Mouse (Mus musculus): ENCODE measurements around the gene Gli1. TPM values are rescaled to one million over a fixed set of nuclear protein-coding genes. Genes with fewer than 3 reads are reported as not detected.
A peak's percentile ranks its signal among the peaks of the same experiment; 100 is the strongest.

The Gli1 gene
- total and polyA plus RNA-seq, 2 experiments from 2014 or later: 1.2 to 5.1 TPM

DNA sequence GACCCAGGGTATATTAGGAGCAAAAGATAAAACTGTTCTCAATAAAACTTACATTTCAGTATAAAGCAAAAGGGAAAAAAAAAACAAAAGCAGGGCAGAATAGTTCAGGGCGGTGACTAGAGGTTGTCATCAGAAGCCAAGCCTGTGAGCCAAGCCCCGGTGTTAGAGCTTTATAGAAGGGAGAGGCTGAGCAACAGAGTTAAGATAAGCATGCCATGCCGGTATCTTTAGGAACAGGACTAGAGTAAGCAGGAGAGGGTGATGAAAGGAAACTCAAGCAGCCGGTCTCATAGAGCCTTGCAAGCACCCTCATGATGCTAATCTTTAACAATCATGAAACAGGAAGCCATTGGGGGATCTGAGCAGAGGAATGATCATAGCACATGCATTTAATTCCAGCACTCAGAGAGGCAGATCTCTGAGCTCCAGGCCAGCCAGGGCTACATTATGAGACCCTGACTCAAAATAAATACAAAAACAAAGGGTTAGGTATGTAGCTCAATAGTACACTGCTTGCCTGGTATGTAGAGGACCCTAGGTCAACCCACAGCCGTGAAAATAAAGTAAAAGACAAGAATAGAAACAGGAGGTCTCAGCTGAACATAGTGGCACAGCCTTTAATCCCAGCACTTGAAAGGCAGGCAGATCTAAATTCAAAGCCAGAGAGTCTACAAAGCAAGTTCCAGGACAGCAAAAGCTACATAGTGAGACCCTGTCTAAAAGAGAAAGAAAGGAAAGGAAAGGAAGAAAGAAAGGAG, 49.7 kb downstream of the Gli1 start:
- Histone ChIP-seq H3K9me3 (ENCODE audit: low read length) (no peaks in the 10 kb centered on the region), H3K27me3 (ENCODE audit: insufficient read depth, low read length) (no peaks in the 10 kb centered on the region), H3K36me3 (ENCODE audit: insufficient read depth) (peaks cover 34% of the 10 kb centered on the region), H3K27ac (ENCODE audit: low read depth, low read length) (peak overlapping the region; percentile 94; the same call in 1 of the 2 replicates), H3K9ac (peak overlapping the region; percentile 65), H3K4me1 (ENCODE audit: insufficient read depth) (peaks cover 15% of the 10 kb centered on the region), H3K4me3 (ENCODE audit: low read depth, low read length) (peak overlapping the region; percentile 67), H3K4me2 (ENCODE audit: low read depth) (peak overlapping the region; percentile 79)
- ATAC-seq (no peak), DNase-seq (no peak)
- WGBS: 42% methylated on average over 5 of the region's 5 CpGs
- TF ChIP-seq CTCF (IDR thresholded peaks at IDR 0.05; ENCODE audit: low read depth): no peak

DNA sequence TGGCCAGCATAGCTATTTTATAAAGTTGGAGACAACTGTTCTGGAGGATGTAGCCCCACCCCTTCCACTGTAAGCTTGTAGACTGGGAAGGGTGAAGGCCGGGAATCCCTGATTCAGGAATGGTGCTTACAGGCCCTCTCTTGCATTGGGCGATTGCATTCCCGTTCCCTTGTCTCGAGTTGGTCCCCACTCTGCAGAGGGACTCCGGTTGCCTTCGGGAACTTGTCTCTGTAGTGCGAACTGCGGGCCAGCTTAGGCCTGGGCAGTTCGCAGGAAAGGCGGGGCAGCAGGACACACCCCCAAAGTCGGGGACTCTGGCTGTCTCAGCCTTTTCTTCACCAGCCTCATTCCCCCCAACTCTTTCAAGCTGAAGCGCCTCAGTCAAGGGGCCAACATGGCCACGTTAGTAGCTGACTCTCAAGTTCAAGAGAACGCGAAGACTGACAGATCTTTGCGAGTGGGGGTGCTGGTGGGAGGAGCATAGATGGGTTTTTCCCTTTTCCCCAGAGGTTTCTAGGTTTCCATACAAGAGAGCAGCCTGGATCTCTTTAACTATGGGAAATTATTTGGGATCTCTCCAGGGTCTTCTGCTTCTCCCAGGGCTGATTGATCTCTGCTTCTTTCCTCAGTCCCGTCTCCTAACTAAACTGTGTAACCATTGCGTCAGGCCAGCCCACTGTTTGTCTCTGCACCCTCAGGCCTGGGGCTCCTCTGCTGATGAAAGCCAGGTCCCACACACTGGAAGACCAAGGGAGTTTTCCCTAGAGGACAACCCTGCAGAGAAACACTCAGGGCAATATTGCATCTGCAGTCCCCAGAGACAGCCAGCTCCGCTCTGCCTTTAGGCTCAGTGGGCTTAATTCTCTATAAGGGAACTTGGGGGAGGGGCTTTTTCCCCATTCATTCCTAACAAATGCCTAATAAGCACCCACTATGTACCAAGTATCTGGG, 50.6 kb downstream of the Gli1 start:
- Histone ChIP-seq H3K4me1 (ENCODE audit: insufficient read depth) (peaks cover 20% of the 10 kb centered on the region), H3K27ac (ENCODE audit: low read depth, low read length) (peak overlapping the region; percentile 94), H3K4me2 (ENCODE audit: low read depth) (peak overlapping the region; percentile 79), H3K4me3 (ENCODE audit: low read depth, low read length) (peak overlapping the region; percentile 67), H3K9ac (peak overlapping the region; percentile 65), H3K27me3 (ENCODE audit: insufficient read depth, low read length) (no peaks in the 10 kb centered on the region), H3K36me3 (ENCODE audit: insufficient read depth) (peaks cover 29% of the 10 kb centered on the region), H3K9me3 (ENCODE audit: low read length) (no peaks in the 10 kb centered on the region)
- ATAC-seq: peak; percentile 32
- no peak for DNase-seq
- 4% methylated on average over 19 of the region's 19 CpGs for WGBS
- no peak for TF ChIP-seq CTCF (IDR thresholded peaks at IDR 0.05; ENCODE audit: low read depth)

DNA sequence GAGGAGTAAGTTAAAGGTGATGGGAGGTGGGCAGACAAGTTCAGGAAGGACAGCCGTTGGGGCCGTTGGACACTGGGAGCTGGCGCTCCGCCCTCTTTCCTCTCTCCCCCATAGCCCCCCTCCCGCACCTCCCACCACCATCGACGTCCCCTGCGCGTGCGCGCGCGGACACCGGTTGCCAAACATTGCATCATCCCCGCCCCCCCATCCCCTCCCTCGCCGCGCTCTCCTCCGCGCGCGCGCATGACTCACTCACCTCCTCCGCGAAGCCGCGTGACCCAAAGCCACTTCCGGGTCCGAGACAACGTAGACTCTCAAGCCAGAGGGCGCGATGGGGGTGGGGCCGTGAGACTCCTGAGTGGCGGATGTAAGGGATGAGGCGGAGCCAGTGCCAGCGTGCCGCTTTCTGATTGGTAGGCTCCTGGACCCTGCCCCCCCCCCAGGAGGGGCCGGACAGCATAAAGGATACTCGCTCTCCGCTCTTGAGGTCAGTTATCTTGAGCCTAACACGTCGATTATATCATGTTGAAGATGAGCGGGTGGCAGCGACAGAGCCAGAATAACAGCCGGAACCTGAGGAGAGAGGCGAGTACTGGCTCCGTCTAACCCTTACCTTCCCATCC, 51.4 kb downstream of the Gli1 start:
- Histone ChIP-seq H3K27me3 (ENCODE audit: insufficient read depth, low read length) (no peaks in the 10 kb centered on the region), H3K4me1 (ENCODE audit: insufficient read depth) (peaks cover 20% of the 10 kb centered on the region), H3K27ac (ENCODE audit: low read depth, low read length) (peak overlapping the region; percentile 94), H3K9ac (peak overlapping the region; percentile 65), H3K36me3 (ENCODE audit: insufficient read depth) (peaks cover 29% of the 10 kb centered on the region), H3K4me2 (ENCODE audit: low read depth) (peak overlapping the region; percentile 79), H3K4me3 (ENCODE audit: low read depth, low read length) (peak overlapping the region; percentile 67), H3K9me3 (ENCODE audit: low read length) (no peaks in the 10 kb centered on the region)
- WGBS: 2% methylated on average over 38 of the region's 47 CpGs
- TF ChIP-seq CTCF (IDR thresholded peaks at IDR 0.05; ENCODE audit: low read depth): no peak; the same call in 1 of the 2 replicates
- ATAC-seq: peak; percentile 89
- peak; percentile 98 for DNase-seq

DNA sequence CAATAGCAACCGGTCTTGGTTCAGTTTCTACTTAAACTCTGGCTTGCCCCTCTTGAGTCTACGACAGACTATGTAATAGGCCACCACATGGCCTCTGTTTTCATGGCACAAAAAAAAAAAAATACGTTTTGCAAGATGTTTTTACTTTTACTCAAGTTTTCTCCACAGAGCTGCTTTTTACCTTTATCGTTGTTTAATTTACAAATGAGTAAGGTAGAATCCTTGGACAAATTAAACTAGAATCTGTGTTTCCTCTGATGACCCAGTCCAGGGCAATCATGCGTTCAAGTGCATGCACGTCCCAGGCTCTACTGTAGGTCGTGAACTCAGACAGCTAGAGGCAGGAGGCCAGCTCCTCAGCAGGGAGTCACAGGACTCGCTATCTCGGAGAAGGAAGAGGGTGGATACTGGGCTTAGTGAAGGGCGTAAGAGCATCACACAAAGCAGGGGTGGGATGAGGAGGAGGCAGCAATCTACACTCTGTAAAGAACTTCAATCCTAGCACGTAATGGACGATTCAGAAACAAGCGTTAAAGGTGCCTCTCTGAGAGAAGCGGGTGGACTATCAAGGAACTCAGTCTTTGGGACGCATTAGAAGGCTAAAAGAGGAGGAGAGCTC, 52.1 kb downstream of the Gli1 start:
- WGBS: under 1% methylated on average over 15 of the region's 15 CpGs
- peak overlapping the region; percentile 79 for H3K4me2 ChIP-seq (ENCODE audit: low read depth)
- ATAC-seq (peak; percentile 50; the same call in 1 of the 2 replicates), DNase-seq (peak; percentile 65)
- H3K4me1 ChIP-seq (ENCODE audit: insufficient read depth): peaks cover 20% of the 10 kb centered on the region
- no peaks in the 10 kb centered on the region for H3K9me3 ChIP-seq (ENCODE audit: low read length)
- TF ChIP-seq CTCF (IDR thresholded peaks at IDR 0.05; ENCODE audit: low read depth): no peak
- H3K27me3 ChIP-seq (ENCODE audit: insufficient read depth, low read length): no peaks in the 10 kb centered on the region
- peak overlapping the region; percentile 94 for H3K27ac ChIP-seq (ENCODE audit: low read depth, low read length)
- peak overlapping the region; percentile 75 for H3K9ac ChIP-seq
- H3K4me3 ChIP-seq (ENCODE audit: low read depth, low read length): peak overlapping the region; percentile 67
- peaks cover 29% of the 10 kb centered on the region for H3K36me3 ChIP-seq (ENCODE audit: insufficient read depth)

DNA sequence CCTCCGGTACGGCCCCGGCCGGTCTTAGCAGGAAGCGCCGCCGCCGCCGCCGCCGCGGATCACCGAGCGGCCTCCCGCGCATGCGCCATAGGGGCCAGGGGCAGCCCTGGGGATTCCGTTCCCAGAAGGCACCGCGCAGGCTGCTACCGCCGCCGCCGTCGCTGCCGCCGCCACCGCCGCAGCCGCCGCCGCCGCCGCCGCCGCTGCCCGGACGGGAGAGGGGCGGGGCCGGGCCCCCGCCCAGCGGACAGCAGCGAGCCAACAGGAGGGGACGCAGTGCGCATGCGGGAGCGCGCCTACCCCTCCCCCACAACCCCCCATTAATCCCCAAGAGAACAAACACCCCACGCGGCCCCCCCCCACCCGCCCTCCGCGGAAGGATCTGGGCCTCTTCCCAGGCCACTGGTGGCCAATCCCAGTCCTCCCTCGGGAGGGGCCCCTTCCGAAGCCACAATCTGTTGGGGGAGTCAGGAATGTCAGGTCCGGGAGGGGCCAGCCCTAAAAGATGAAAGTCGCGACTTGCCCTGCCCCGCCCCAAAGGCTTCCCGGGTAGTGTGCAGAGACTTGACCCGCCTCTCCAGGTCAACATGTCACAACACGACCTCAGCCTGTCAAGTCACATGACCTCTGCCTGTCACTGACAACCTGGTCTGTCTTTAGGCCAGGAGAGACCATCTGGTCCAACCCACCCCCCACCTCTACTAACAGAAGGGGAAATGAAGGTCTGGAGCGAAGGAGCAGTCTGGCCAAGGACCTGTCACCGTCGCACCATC, 52.8 kb downstream of the Gli1 start, which contains the start of gene Mbd6:
Mbd6 (minus strand) TSS at position 219 of the 773 bp plus-strand sequence.
- Histone ChIP-seq H3K4me1 (ENCODE audit: insufficient read depth) (peaks cover 20% of the 10 kb centered on the region), H3K4me3 (ENCODE audit: low read depth, low read length) (peak within 1 kb of the TSS; percentile 67), H3K9me3 (ENCODE audit: low read length) (no peaks in the 10 kb centered on the region), H3K4me2 (ENCODE audit: low read depth) (peak within 1 kb of the TSS; percentile 79), H3K27ac (ENCODE audit: low read depth, low read length) (peak within 1 kb of the TSS; percentile 94), H3K9ac (peak within 1 kb of the TSS; percentile 75), H3K36me3 (ENCODE audit: insufficient read depth) (peaks cover 30% of the 10 kb centered on the region), H3K27me3 (ENCODE audit: insufficient read depth, low read length) (no peaks in the 10 kb centered on the region)
- TF ChIP-seq CTCF (IDR thresholded peaks at IDR 0.05; ENCODE audit: low read depth): no peak
- ATAC-seq (peak; percentile 30), DNase-seq (peak; percentile 91)
- WGBS: under 1% methylated on average over 21 of the region's 65 CpGs

All from forebrain, postnatal 0 days (tissue).